Mouse (Mus musculus) olfactory bulb, adult 2 months (tissue): ENCODE measurements around the gene Atoh1. TPM values are rescaled to one million over a fixed set of nuclear protein-coding genes. Genes with fewer than 3 reads are reported as not detected.

Experiments used
- H3K27ac ChIP-seq: fragments of 200-500 bp; 2 replicates; pipeline ENCODE4 v1.5.1; 2012; ENCODE audit warnings: low read depth, low read length; ENCODE audit not compliant: insufficient read depth
- H3K4me1 ChIP-seq: fragments of 200-500 bp; 2 replicates; pipeline ENCODE4 v1.6.1; 2012; ENCODE audit warnings: low read length; ENCODE audit not compliant: control insufficient read depth, insufficient read depth
- H3K4me3 ChIP-seq: fragments of 200-500 bp; 2 replicates; pipeline ENCODE4 v1.5.1; 2012; ENCODE audit warnings: mild to moderate bottlenecking, low read depth, low read length, moderate library complexity; ENCODE audit not compliant: insufficient read depth
- CTCF ChIP-seq: fragments of 200-500 bp; IDR thresholded peaks from 2 replicates; pipeline ENCODE4 v1.5.1; 2012; ENCODE audit warnings: low read depth, mild to moderate bottlenecking, low read length, moderate library complexity; ENCODE audit not compliant: insufficient read depth
- POLR2A ChIP-seq: fragments of 200-500 bp; IDR thresholded peaks from 2 replicates; pipeline ENCODE4 v1.6.1; 2012; ENCODE audit warnings: mild to moderate bottlenecking, low read depth, low read length, moderate library complexity; ENCODE audit not compliant: insufficient read depth
- WGBS: fragments of 180-500 bp; shearing (Covaris S2); methylation state at CpG from one replicate; pipeline ENCODE4 v1.1.7; 2018; 5-methylcytosine and 5-hydroxymethylcytosine counted together
- polyA plus RNA-seq: library from polyadenylated mRNA; stranded (reverse); fragments of >200 nt; gene quantifications from 2 replicates; pipeline ENCODE4 v1.2.4, GENCODE M21; 2012; ENCODE audit warnings: low replicate concordance; ENCODE audit not compliant: missing spikeins, insufficient read depth, insufficient read length

Gene Atoh1
- polyA plus RNA-seq, 1 experiment: not detected

DNA sequence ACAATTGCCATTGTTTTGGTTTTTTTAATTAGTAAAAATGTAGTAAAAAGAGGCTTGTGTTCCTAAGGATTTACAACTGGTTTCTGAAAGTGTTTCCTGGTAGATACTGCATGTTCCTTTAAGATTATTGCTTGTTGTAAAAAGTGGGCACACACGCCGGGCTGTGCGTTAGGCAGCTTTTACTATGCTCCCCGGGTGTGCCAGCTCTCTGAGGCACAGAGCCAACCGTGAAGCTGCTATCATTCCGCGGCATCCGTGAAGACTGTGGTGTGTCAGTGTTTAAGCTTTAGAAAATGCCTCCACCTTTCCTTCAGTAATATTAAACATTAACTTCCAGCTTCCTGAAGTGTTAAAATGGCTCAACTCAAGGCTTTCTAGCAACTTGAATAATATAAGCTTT is 35.0 kb downstream of the Atoh1 start:
- 12% methylated on average over 8 of the region's 8 CpGs for WGBS
- no peak for TF ChIP-seq CTCF
- no peak for TF ChIP-seq POLR2A
- Histone ChIP-seq H3K4me3 (no peak overlapping the region), H3K4me1 (no peaks in the 10 kb centered on the region; the same call in 1 of the 2 replicates), H3K27ac (no peak overlapping the region)

DNA sequence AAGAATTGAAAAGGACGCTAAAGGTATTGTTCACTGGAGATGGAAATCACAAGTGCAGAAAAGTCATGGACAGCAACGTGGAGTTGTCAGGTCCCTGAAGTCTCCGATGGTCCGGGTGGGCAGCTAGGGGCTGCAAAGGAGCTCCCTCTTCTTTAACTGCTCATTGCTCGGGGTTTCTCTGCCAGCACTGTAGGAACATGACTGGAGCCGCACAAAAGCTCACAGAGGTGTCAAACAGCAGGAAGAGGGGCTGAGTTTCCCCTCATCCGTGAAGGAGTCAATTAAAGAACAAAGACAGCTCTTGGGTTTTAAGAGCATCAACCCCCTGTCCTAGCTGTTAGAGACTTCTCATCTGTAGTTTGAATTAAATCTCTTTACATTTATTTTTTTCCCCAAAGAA is 44.5 kb downstream of the Atoh1 start:
- no peaks in the 10 kb centered on the region for H3K4me1 ChIP-seq
- no peak overlapping the region for H3K27ac ChIP-seq
- no peak overlapping the region for H3K4me3 ChIP-seq
- 9% methylated on average over 7 of the region's 7 CpGs for WGBS
- TF ChIP-seq CTCF (no peak), POLR2A (no peak)
